Mouse (Mus musculus): ENCODE results near the gene Hsd3b4. TPM values are rescaled to one million over a fixed set of nuclear protein-coding genes. Genes with fewer than 3 reads are reported as not detected.
"Not testable (repeated sequence)": the region's sequence is repeated elsewhere in the genome, so short reads cannot be mapped to it uniquely, and the experiment has no call there.

Hsd3b4 gene
- polyA plus RNA-seq (2016; fragmentation: Nextera tagmentation; extraction: Ambion mirVana): not detected in 2 replicates

DNA sequence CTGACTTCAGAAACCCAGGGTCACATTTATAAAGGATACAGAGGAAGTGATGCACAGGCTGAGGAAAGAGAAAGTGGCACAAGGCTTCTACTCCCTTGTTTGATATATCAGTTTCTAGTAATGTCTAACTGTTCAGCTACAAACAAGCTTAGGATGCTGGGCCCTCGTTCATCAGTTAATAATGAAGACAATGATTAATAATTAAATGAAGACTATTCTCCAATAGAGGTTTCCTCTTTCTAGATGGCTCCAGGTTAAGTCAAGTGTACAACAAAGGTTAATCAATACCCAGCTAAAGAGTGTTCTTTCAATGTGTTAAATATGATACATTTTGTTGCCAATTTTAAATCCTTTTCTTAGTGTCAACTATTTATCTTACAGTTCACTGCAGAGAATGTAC lies at the start of gene Hsd3b4:
TSS of gene Hsd3b4 (minus strand) at position 101 of the 400 bp plus-strand sequence.
- not testable (repeated sequence) for H3K9me3 ChIP-seq; H3K9ac ChIP-seq; ATAC-seq (ENCODE audit: low FRiP score, low read depth); H3K4me2 ChIP-seq (replicated peaks); H3K27ac ChIP-seq; H3K4me3 ChIP-seq; H3K4me1 ChIP-seq; H3K36me3 ChIP-seq; H3K27me3 ChIP-seq (replicated peaks)
- WGBS: no CpG with 5 or more reads among the region's 1 CpGs

DNA sequence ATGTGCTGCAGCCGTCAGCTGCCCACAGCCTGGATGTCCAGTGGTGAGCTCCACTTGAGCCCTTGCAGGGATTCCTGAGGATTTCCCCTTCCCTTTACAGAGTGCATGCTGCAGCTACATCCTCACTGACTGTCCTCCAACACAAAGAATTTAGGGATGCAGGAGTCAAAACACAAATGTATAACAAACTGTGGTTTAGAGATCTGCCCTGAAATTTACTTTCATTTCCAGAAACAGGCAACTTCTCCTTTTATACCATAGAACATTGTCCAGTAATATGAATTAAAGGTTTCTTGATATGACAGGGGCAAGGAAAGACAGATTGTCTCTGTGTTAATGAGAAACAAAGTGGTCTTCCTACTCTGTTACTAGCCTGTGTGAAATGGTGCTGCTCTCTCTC lies 40.5 kb upstream of the Hsd3b4 start:
- H3K9ac ChIP-seq; H3K27me3 ChIP-seq (replicated peaks); H3K27ac ChIP-seq; H3K4me2 ChIP-seq (replicated peaks); H3K4me3 ChIP-seq; H3K36me3 ChIP-seq; ATAC-seq (ENCODE audit: low FRiP score, low read depth); H3K9me3 ChIP-seq; H3K4me1 ChIP-seq: not testable (repeated sequence)
- WGBS: no CpG with 5 or more reads among the region's 1 CpGs

- not testable (repeated sequence) for H3K36me3 ChIP-seq; H3K4me3 ChIP-seq; H3K4me2 ChIP-seq (replicated peaks); H3K27me3 ChIP-seq (replicated peaks); H3K4me1 ChIP-seq; H3K9ac ChIP-seq; H3K27ac ChIP-seq; H3K9me3 ChIP-seq
- no CpG with 5 or more reads among the region's 2 CpGs for WGBS
- ATAC-seq (ENCODE audit: low FRiP score, low read depth): peak; percentile 68; the same call in 1 of the 2 replicates
These were observed 39.9 kb upstream of the Hsd3b4 start for GRCm38 (mm10) chr3:98550215-98550614.

- not testable (repeated sequence) for ATAC-seq (ENCODE audit: low FRiP score, low read depth); H3K4me2 ChIP-seq (replicated peaks); H3K4me3 ChIP-seq; H3K4me1 ChIP-seq; H3K9ac ChIP-seq; H3K27ac ChIP-seq; H3K27me3 ChIP-seq (replicated peaks); H3K9me3 ChIP-seq; H3K36me3 ChIP-seq
- WGBS: 100% methylated on average over 1 of the region's 1 CpGs
These were observed 38.2 kb upstream of the Hsd3b4 start for GRCm38 (mm10) chr3:98548495-98548894.

DNA sequence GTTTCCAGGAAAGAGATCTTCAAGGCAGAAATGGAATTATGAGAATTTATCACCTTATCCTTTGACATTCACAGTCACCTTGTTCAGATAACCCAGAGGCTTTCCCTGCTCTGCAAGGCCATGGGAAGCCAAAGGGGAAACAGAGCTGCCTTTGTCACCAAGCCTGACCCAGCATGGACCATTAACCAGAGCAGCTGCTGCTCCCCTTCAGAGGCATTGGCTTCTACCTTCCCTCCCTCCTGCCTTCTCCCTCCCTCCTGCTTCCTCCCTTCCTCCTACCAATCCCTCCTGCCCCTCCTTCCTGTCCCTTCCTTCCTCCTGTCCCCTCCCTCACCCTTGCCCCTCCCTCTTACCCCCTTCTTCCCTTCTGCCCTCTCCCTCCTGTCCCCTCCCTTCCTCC lies 37.3 kb upstream of the Hsd3b4 start:
- H3K9ac ChIP-seq; H3K9me3 ChIP-seq; H3K4me3 ChIP-seq; H3K4me1 ChIP-seq; ATAC-seq (ENCODE audit: low FRiP score, low read depth); H3K4me2 ChIP-seq (replicated peaks); H3K36me3 ChIP-seq; H3K27me3 ChIP-seq (replicated peaks); H3K27ac ChIP-seq: not testable (repeated sequence)

DNA sequence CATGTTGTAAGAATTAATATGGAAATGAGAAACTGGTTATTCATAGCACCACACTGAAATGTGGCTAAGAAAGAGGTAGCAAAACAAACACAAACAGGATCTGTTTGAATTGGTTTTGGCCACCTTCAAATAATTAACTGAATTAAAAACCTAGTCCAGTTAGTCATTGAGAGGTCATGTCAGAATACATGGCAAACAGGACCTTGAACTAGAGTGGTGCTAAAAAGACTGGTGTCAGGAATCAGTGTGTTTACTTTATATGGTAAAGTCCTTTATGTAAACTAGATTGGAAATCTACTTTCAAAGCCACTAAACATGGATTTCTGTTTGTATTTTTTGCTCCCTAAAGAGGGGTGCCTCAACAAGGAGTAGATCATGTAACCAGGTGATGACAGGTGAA lies 14.7 kb upstream of the Hsd3b4 start:
- H3K4me2 ChIP-seq (replicated peaks); ATAC-seq (ENCODE audit: low FRiP score, low read depth): not testable (repeated sequence)

DNA sequence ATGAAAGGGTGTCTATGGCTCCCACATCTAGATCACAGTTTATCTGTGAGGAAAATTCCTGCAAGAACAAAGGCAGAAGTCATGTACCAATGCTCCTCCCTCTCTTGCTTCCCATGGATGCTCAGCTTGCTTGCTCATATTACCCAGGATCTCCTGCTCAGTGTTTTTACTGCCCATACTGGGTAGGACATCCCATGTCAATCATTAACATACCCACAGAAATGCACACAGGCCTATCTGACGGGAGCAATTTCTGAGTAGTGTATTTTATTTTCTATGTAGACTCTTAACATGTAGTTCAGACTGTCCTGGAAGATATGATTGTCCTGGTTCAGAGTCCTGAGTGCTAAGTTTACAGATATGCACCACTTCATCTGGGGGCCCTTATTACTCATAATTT lies 14.2 kb upstream of the Hsd3b4 start:
- ATAC-seq (ENCODE audit: low FRiP score, low read depth); H3K4me3 ChIP-seq; H3K9me3 ChIP-seq; H3K36me3 ChIP-seq; H3K9ac ChIP-seq; H3K27ac ChIP-seq; H3K4me2 ChIP-seq (replicated peaks); H3K27me3 ChIP-seq (replicated peaks); H3K4me1 ChIP-seq: not testable (repeated sequence)
- WGBS: no CpG with 5 or more reads among the region's 1 CpGs

More for the DNA sequence above, 14.7 kb upstream of the Hsd3b4 start:
- not testable (repeated sequence) for H3K36me3 ChIP-seq; H3K27ac ChIP-seq; H3K4me1 ChIP-seq; H3K4me3 ChIP-seq; H3K9me3 ChIP-seq; H3K9ac ChIP-seq; H3K27me3 ChIP-seq (replicated peaks)

DNA sequence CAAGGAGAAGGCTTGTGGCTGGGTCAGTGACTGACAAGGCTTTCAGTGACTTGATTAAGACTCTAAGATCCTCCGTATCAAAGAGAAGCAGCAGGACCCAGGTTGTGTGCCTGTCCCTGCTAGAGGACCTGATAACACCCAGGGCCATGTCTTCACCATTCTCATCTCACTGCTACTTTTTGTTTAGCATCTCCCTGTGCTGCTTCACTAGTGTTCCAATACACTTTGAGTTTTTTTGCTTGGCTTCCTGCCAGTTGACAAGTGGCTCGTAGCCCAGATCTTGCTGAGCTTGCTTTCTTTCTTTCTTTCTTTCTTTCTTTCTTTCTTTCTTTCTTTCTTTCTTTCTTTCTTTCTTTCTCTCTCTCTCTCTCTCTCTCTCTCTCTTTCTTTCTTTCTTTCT lies 12.5 kb upstream of the Hsd3b4 start:
- not testable (repeated sequence) for H3K27ac ChIP-seq; ATAC-seq (ENCODE audit: low FRiP score, low read depth)
- WGBS: 55% methylated on average over 1 of the region's 2 CpGs

DNA sequence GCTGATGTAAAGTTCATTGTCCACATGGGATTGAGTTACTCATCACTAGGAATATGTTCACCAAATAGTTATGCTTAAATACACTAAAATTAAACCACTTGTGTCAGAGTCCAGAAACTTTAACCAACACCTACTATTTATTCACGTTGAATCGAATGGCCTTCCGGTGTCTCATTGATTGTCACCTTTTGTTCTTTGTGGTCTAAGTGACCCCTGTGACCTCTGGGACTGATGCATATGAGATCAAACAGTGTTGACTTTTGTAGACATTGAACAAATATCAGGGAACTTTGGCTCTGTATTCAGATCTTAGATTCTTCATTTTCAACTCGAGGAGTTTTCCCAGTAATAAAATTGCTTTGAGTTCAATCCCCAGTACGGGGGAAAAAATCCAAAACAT lies 3.1 kb downstream of the Hsd3b4 start:
- not testable (repeated sequence) for H3K4me3 ChIP-seq; H3K36me3 ChIP-seq; H3K4me1 ChIP-seq; ATAC-seq (ENCODE audit: low FRiP score, low read depth); H3K27me3 ChIP-seq (replicated peaks); H3K4me2 ChIP-seq (replicated peaks); H3K9me3 ChIP-seq; H3K27ac ChIP-seq; H3K9ac ChIP-seq
- no CpG with 5 or more reads among the region's 5 CpGs for WGBS

More for the DNA sequence above, 12.5 kb upstream of the Hsd3b4 start:
- not testable (repeated sequence) for H3K4me1 ChIP-seq; H3K4me2 ChIP-seq (replicated peaks); H3K4me3 ChIP-seq; H3K36me3 ChIP-seq; H3K9me3 ChIP-seq; H3K9ac ChIP-seq; H3K27me3 ChIP-seq (replicated peaks)

GRCm38 (mm10) chr3:98497401-98497800 lies 12.9 kb downstream of the Hsd3b4 start:
- H3K4me2 ChIP-seq (replicated peaks); H3K27ac ChIP-seq; H3K9ac ChIP-seq; H3K4me1 ChIP-seq; H3K9me3 ChIP-seq; H3K27me3 ChIP-seq (replicated peaks); H3K4me3 ChIP-seq; H3K36me3 ChIP-seq; ATAC-seq (ENCODE audit: low FRiP score, low read depth): not testable (repeated sequence)

DNA sequence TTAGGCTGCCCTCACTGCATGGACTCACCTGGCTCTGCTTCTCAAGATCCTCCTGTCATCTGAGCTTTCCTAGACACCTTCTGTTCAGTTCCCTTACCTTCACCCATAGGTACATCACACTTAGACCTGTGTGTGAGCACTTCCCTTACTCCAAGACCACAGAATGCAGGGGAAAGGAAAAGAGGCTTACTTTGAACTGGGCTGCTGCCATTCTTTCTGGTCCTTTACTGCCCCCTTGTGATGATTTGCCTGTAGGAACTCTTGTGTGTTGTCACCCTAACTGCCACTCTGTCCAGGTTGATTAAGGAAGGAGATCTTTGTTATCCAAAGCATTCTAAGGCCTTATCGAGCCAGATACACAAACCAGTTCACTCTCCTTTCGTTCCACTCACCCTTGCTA lies 13.6 kb downstream of the Hsd3b4 start:
- no CpG with 5 or more reads among the region's 2 CpGs for WGBS

DNA sequence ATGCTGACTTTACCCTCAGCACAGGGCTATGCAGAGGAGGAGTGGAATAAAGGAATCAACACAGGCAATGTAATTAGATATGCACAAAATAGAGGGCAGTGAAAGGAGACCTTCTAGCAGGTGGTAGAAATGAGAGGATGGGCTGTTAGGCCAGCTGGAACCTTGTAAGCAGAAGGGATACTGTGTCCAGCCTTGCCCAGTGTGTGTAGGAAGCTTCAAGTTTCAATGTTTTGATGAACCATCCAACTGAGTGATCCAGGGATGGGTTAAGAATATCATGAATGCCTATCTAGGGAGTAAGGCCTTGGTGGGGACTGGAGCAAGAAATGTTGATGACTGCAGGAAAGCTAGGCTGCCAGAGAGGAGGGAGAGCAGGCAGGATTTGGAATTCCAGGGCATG lies 15.3 kb downstream of the Hsd3b4 start:
- not testable (repeated sequence) for H3K27me3 ChIP-seq (replicated peaks); H3K4me3 ChIP-seq; H3K4me1 ChIP-seq; H3K4me2 ChIP-seq (replicated peaks); H3K36me3 ChIP-seq; H3K9me3 ChIP-seq; H3K9ac ChIP-seq; H3K27ac ChIP-seq; ATAC-seq (ENCODE audit: low FRiP score, low read depth)

More for the DNA sequence above, 13.6 kb downstream of the Hsd3b4 start:
- not testable (repeated sequence) for H3K9ac ChIP-seq; H3K4me3 ChIP-seq; H3K27ac ChIP-seq; ATAC-seq (ENCODE audit: low FRiP score, low read depth); H3K36me3 ChIP-seq; H3K27me3 ChIP-seq (replicated peaks); H3K4me2 ChIP-seq (replicated peaks); H3K9me3 ChIP-seq; H3K4me1 ChIP-seq

- H3K4me2 ChIP-seq (replicated peaks): not testable (repeated sequence)
These were observed 16.1 kb downstream of the Hsd3b4 start for GRCm38 (mm10) chr3:98494184-98494583.

GRCm38 (mm10) chr3:98471499-98471898 lies 38.8 kb downstream of the Hsd3b4 start:
- not testable (repeated sequence) for H3K36me3 ChIP-seq; H3K9ac ChIP-seq; H3K4me1 ChIP-seq; H3K4me3 ChIP-seq; H3K27me3 ChIP-seq (replicated peaks); H3K4me2 ChIP-seq (replicated peaks); ATAC-seq (ENCODE audit: low FRiP score, low read depth); H3K9me3 ChIP-seq; H3K27ac ChIP-seq

More at GRCm38 (mm10) chr3:98494184-98494583, 16.1 kb downstream of the Hsd3b4 start:
- H3K27ac ChIP-seq; H3K4me3 ChIP-seq; H3K9me3 ChIP-seq; H3K4me1 ChIP-seq; H3K27me3 ChIP-seq (replicated peaks); ATAC-seq (ENCODE audit: low FRiP score, low read depth); H3K9ac ChIP-seq; H3K36me3 ChIP-seq: not testable (repeated sequence)

Measured in neural tube, embryonic 12.5 days (tissue).